Mouse (Mus musculus) forebrain, postnatal 0 days (tissue): Measurements from ENCODE around the gene Rreb1. TPM values are rescaled to one million over a fixed set of nuclear protein-coding genes. Genes with fewer than 3 reads are reported as not detected.

Source experiments
- ATAC-seq: fragments of 200-750 bp; cut with Nextera tagmentation; 2 replicates; pipeline ENCODE4 v1.8.0; 2017; ENCODE audit warnings: mild to moderate bottlenecking, moderate library complexity
- DNase-seq: peaks from one replicate; pipeline ENCODE4 v3.0.0-alpha.2; 2015
- H3K27ac ChIP-seq: fragments of 300-500 bp; sonication (generic); 2 replicates; pipeline ENCODE4 v1.5.1; 2014; ENCODE audit warnings: low read depth, mild to moderate bottlenecking, antibody characterized with exemption, low read length, moderate library complexity, mixed read lengths
- H3K27me3 ChIP-seq: fragments of 300-500 bp; sonication (generic); 2 replicates; pipeline ENCODE4 v1.6.1; 2014; ENCODE audit warnings: mild to moderate bottlenecking, low read length, mixed read lengths; ENCODE audit not compliant: insufficient read depth
- H3K36me3 ChIP-seq: fragments of 300-500 bp; sonication (generic); 2 replicates; pipeline ENCODE4 v1.6.1; 2014; ENCODE audit warnings: mild to moderate bottlenecking, moderate library complexity; ENCODE audit not compliant: insufficient read depth
- H3K4me1 ChIP-seq: fragments of 300-500 bp; sonication (generic); 2 replicates; pipeline ENCODE4 v1.6.1; 2014; ENCODE audit warnings: antibody characterized with exemption; ENCODE audit not compliant: insufficient read depth
- H3K4me2 ChIP-seq: fragments of 300-500 bp; sonication (generic); 2 replicates; pipeline ENCODE4 v1.6.1; 2014; ENCODE audit warnings: low read depth, mild to moderate bottlenecking, moderate library complexity
- H3K4me3 ChIP-seq: fragments of 300-500 bp; sonication (generic); 2 replicates; pipeline ENCODE4 v1.5.1; 2014; ENCODE audit warnings: low read depth, low read length, mixed read lengths
- H3K9ac ChIP-seq: fragments of 300-500 bp; sonication (generic); 2 replicates; pipeline ENCODE4 v1.6.1; 2014; ENCODE audit warnings: mild to moderate bottlenecking
- H3K9me3 ChIP-seq: fragments of 300-500 bp; sonication (generic); 2 replicates; pipeline ENCODE4 v1.6.1; 2016; ENCODE audit warnings: low read length
- CTCF ChIP-seq: sonication (generic); IDR thresholded peaks from 2 replicates; pipeline ENCODE4 v1.5.1; 2016; ENCODE audit warnings: antibody characterized with exemption, control low read depth, low read depth
- WGBS: fragments of 180-500 bp; shearing (Covaris S2); extraction: QIAGEN DNeasy Blood & Tissue Kit; methylation state at CpG from one replicate; pipeline ENCODE4 v1.1.7; 2014; 5-methylcytosine and 5-hydroxymethylcytosine counted together
- polyA plus RNA-seq: library from polyadenylated mRNA; unstranded; fragments of >200 nt; fragmentation: Nextera tagmentation; extraction: Ambion mirVana; gene quantifications from 2 replicates; pipeline ENCODE4 v1.2.1, GENCODE M21; 2015
- total RNA-seq: library from RNA; depleted of rRNA; stranded (reverse); fragments of >200 nt; gene quantifications from 2 replicates; pipeline ENCODE4 v1.2.3, GENCODE M21; 2014

The Rreb1 gene
- total and polyA plus RNA-seq, 2 experiments from 2014 or later, result 1.6 to 4.9 TPM

GRCm38 (mm10) chr13:37826994-37827262 lies 48.7 kb downstream of the Rreb1 start:
- peak overlapping the region; percentile 37 for H3K9ac ChIP-seq
- ATAC-seq (no peak), DNase-seq (no peak)
- no peak for TF ChIP-seq CTCF
- WGBS, result 1% methylated on average over 36 of the region's 36 CpGs
- H3K9me3 ChIP-seq, result no peaks in the 10 kb centered on the region
- peak overlapping the region; percentile 56 for H3K4me3 ChIP-seq
- H3K36me3 ChIP-seq, result no peaks in the 10 kb centered on the region
- H3K4me2 ChIP-seq, result peak overlapping the region; percentile 96
- no peak overlapping the region for H3K27ac ChIP-seq
- peaks cover 14% of the 10 kb centered on the region; the same call in 1 of the 2 replicates for H3K4me1 ChIP-seq
- H3K27me3 ChIP-seq, result peaks cover 48% of the 10 kb centered on the region

DNA sequence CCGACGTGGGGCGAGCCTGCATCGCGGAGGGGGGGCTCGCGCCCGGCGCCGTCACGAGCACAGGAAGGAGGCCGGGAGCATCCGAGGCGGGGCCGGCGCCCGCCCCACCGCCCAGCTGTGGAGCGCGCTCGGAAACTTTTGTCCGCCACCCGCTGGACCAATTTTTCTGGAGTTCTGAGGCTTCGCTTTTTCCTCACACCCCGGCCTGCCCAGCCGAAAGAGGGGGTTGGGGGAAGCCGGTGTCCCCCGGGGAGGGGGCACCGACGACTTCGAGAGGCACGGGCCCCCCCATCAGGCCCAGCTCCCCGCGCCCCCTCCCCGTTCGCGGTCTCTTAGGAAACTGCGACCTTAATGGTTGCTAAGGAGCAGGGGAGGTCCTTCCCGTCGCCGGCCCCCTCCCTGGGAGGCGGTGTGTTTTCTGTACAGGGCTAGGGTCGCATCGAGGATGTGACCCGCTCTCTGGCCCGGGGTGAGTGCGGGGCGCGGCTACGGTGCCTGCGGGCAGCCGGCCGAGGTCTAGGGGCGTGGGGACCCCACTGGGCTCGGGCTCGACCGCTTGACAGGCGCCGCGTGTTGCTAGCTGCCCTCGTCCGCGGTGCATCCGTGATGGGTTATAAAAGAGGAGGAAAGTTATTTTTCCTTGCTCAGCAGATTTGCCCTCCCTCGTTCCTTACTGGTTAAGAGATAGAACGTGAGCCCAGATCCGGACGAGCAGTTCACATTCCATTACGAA lies 49.2 kb downstream of the Rreb1 start:
- no peak for TF ChIP-seq CTCF
- H3K27ac ChIP-seq, result no peak overlapping the region
- H3K27me3 ChIP-seq, result peaks cover 48% of the 10 kb centered on the region
- peak overlapping the region; percentile 37 for H3K9ac ChIP-seq
- H3K4me3 ChIP-seq, result peak overlapping the region; percentile 56
- ATAC-seq, result peak; percentile 32
- H3K4me1 ChIP-seq, result peaks cover 14% of the 10 kb centered on the region; the same call in 1 of the 2 replicates
- peak overlapping the region; percentile 96 for H3K4me2 ChIP-seq
- no peaks in the 10 kb centered on the region for H3K9me3 ChIP-seq
- 2% methylated on average over 65 of the region's 69 CpGs for WGBS
- DNase-seq, result peak; percentile 17
- H3K36me3 ChIP-seq, result no peaks in the 10 kb centered on the region

DNA sequence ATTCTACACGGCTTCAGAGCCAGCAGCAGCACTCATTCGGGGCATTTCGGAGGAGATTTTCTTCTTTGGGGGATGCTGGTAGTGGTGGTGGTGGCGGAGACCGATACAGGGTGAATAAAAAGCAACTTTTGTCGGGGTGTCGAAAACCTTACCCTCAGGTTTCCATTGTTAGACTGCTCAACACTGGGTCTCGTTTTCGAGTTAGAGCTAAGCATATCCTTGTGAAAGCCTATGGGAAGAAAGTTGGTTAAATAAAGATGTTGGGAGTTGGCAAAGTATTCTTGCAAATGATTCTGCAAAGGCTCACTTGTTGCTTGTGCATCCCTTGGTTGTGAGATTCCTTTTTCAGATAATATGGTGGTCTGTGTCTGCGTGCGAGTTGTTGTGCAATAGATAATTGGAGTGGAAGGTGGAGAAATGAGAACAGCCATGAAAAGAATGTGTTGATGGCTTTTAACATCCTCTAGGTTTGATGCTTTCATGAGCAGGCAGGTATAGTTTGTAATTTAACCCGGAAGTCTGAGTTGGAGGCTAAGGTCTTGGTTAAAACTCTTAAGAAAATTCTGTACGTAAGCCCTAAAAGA lies 49.9 kb downstream of the Rreb1 start:
- no peaks in the 10 kb centered on the region for H3K36me3 ChIP-seq
- no peak for TF ChIP-seq CTCF
- ATAC-seq (no peak), DNase-seq (peak; percentile 48)
- no peaks in the 10 kb centered on the region for H3K9me3 ChIP-seq
- WGBS, result 9% methylated on average over 13 of the region's 13 CpGs
- H3K4me1 ChIP-seq, result peaks cover 14% of the 10 kb centered on the region; the same call in 1 of the 2 replicates
- peak overlapping the region; percentile 96 for H3K4me2 ChIP-seq
- H3K9ac ChIP-seq, result 0 out of 2 replicates have a peak overlapping the region, but pooled peaks have one; percentile 37
- H3K27ac ChIP-seq, result no peak overlapping the region
- H3K27me3 ChIP-seq, result peaks cover 48% of the 10 kb centered on the region
- peak overlapping the region; percentile 56 for H3K4me3 ChIP-seq

- DNase-seq, result peak; percentile 12
- H3K9ac ChIP-seq, result no peak overlapping the region
Observed at GRCm38 (mm10) chr13:37828928-37829327, 50.7 kb downstream of the Rreb1 start.

DNA sequence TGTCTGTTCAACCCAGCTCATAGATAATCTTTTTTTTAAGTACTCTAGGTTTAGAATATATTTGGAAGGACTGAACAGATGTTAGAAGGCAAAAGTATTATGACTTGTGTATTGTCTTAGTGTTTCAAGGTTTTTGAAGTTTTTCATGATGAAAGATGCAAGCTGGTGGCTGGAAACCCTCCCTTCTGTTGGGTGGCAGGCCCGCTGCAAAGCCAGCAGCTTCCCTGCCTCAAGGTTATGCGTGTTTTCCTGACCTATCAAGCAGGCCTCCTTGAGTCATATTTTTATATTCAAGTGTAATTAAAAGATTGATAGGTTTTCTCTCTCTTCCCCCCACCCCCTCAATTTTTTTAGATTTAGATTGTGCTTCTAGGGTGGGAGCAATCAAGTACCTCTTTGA lies 52.1 kb downstream of the Rreb1 start:
- ATAC-seq (no peak), DNase-seq (no peak)
- WGBS, result 77% methylated on average over 2 of the region's 2 CpGs
- Histone ChIP-seq H3K4me2 (no peak overlapping the region), H3K4me3 (no peak overlapping the region), H3K9me3 (no peaks in the 10 kb centered on the region), H3K27ac (no peak overlapping the region), H3K9ac (no peak overlapping the region), H3K27me3 (peaks cover 44% of the 10 kb centered on the region), H3K4me1 (peaks cover 14% of the 10 kb centered on the region; the same call in 1 of the 2 replicates), H3K36me3 (no peaks in the 10 kb centered on the region)
- no peak for TF ChIP-seq CTCF

More at GRCm38 (mm10) chr13:37828928-37829327, 50.7 kb downstream of the Rreb1 start:
- 11% methylated on average over 6 of the region's 6 CpGs for WGBS
- H3K36me3 ChIP-seq, result no peaks in the 10 kb centered on the region
- no peaks in the 10 kb centered on the region for H3K9me3 ChIP-seq
- H3K4me1 ChIP-seq, result peaks cover 14% of the 10 kb centered on the region; the same call in 1 of the 2 replicates
- no peak for ATAC-seq
- H3K4me3 ChIP-seq, result no peak overlapping the region
- no peak overlapping the region for H3K4me2 ChIP-seq
- peaks cover 48% of the 10 kb centered on the region for H3K27me3 ChIP-seq
- no peak overlapping the region for H3K27ac ChIP-seq
- no peak for TF ChIP-seq CTCF

- WGBS, result 34% methylated on average over 4 of the region's 4 CpGs
- DNase-seq (no peak), ATAC-seq (no peak)
- TF ChIP-seq CTCF, result no peak
- Histone ChIP-seq H3K9me3 (no peaks in the 10 kb centered on the region), H3K36me3 (no peaks in the 10 kb centered on the region), H3K4me3 (no peak overlapping the region), H3K4me1 (0 out of 2 replicates have a peak, but pooled peaks cover 8% of the 10 kb centered on the region), H3K4me2 (no peak overlapping the region), H3K27ac (no peak overlapping the region), H3K9ac (no peak overlapping the region), H3K27me3 (peaks cover 38% of the 10 kb centered on the region)
Observed at GRCm38 (mm10) chr13:37830874-37831311, 52.7 kb downstream of the Rreb1 start.

DNA sequence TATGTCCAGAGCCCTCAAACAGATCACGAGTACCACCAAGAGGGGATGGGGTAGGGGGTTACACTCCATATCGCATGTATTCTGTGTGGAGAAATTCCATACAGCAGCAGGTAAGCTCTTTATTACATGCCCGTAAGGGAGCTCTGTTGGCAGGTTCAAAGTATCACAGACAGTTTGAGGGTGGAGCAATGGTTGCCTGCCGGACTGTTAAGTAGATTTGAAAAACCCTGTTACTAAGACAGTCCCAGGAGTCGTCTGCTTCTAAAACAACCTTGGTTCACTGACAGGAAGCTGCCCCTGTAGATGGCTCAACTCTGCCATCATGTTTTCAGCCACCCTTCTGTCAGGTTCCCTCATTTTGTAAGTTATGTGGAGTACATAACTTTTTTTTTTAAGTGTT lies 54.3 kb downstream of the Rreb1 start:
- H3K4me1 ChIP-seq, result 0 out of 2 replicates have a peak, but pooled peaks cover 6% of the 10 kb centered on the region
- ATAC-seq (no peak), DNase-seq (no peak)
- no peak overlapping the region for H3K4me2 ChIP-seq
- H3K36me3 ChIP-seq, result no peaks in the 10 kb centered on the region
- H3K4me3 ChIP-seq, result no peak overlapping the region
- H3K27ac ChIP-seq, result no peak overlapping the region
- H3K27me3 ChIP-seq, result peaks cover 27% of the 10 kb centered on the region
- WGBS, result 38% methylated on average over 5 of the region's 5 CpGs
- no peaks in the 10 kb centered on the region for H3K9me3 ChIP-seq
- H3K9ac ChIP-seq, result no peak overlapping the region
- no peak for TF ChIP-seq CTCF
